Mouse (Mus musculus): ENCODE results near the gene Phlda3. TPM values are rescaled to one million over a fixed set of nuclear protein-coding genes. Genes with fewer than 3 reads are reported as not detected.

Gene Phlda3
- polyA plus RNA-seq, 1 experiment: 62.1 TPM

DNA sequence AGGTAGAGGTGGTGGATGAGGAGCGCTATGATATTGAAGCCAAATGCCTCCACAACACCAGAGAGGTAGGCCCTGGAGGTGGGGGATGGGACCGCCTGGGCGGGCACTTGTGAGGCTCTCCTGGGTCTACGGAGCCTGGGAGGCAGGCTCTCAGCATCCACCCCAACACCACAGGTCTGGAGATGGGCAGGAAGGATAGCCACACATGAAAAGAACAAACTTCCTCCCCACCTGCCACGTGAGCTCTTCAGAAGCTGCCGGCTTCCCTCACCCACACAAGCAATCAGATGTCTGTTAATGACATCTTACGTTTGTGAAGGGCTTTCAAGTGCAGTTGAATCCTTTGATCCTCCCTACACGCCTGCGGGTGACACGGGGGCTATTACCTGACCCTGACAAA, 41.6 kb downstream of the Phlda3 start:
- 10% methylated on average over 10 of the region's 10 CpGs for WGBS
- Histone ChIP-seq H3K4me1 (replicated peaks; ENCODE audit: control insufficient read depth, insufficient read depth, low read length) (peaks cover 35% of the 10 kb centered on the region), H3K27ac (ENCODE audit: control insufficient read depth, insufficient read depth, low read length) (no peak overlapping the region), H3K36me3 (ENCODE audit: control insufficient read depth, insufficient read depth, low read length) (no peaks in the 10 kb centered on the region), H3K4me3 (ENCODE audit: control insufficient read depth, insufficient read depth, low read length) (no peak overlapping the region), H3K27me3 (ENCODE audit: control insufficient read depth, insufficient read depth, low read length) (no peaks in the 10 kb centered on the region)
- no peak for TF ChIP-seq CTCF (IDR thresholded peaks at IDR 0.05; ENCODE audit: borderline replicate concordance, control insufficient read depth, extremely low read depth, insufficient read depth, low read length, poor library complexity)
- no peak for TF ChIP-seq POLR2A (IDR thresholded peaks at IDR 0.05; ENCODE audit: control insufficient read depth, extremely low read depth, insufficient read depth, low read length, poor library complexity)
- DNase-seq: peak; percentile 48

- no peak overlapping the region for H3K27ac ChIP-seq (ENCODE audit: control insufficient read depth, insufficient read depth, low read length)
- peaks cover 55% of the 10 kb centered on the region for H3K4me1 ChIP-seq (replicated peaks; ENCODE audit: control insufficient read depth, insufficient read depth, low read length)
- no peak for DNase-seq
- H3K4me3 ChIP-seq (ENCODE audit: control insufficient read depth, insufficient read depth, low read length): no peak overlapping the region
- H3K36me3 ChIP-seq (ENCODE audit: control insufficient read depth, insufficient read depth, low read length): no peaks in the 10 kb centered on the region
- 92% methylated on average over 2 of the region's 2 CpGs for WGBS
- TF ChIP-seq POLR2A (IDR thresholded peaks at IDR 0.05; ENCODE audit: control insufficient read depth, extremely low read depth, insufficient read depth, low read length, poor library complexity) (no peak), CTCF (IDR thresholded peaks at IDR 0.05; ENCODE audit: borderline replicate concordance, control insufficient read depth, extremely low read depth, insufficient read depth, low read length, poor library complexity) (no peak)
- no peaks in the 10 kb centered on the region for H3K27me3 ChIP-seq (ENCODE audit: control insufficient read depth, insufficient read depth, low read length)
Observed at GRCm38 (mm10) chr1:135810180-135810579, 44.3 kb downstream of the Phlda3 start.

- Histone ChIP-seq H3K4me1 (replicated peaks; ENCODE audit: control insufficient read depth, insufficient read depth, low read length) (peaks cover 51% of the 10 kb centered on the region), H3K27ac (ENCODE audit: control insufficient read depth, insufficient read depth, low read length) (no peak overlapping the region), H3K27me3 (ENCODE audit: control insufficient read depth, insufficient read depth, low read length) (no peaks in the 10 kb centered on the region), H3K4me3 (ENCODE audit: control insufficient read depth, insufficient read depth, low read length) (no peak overlapping the region), H3K36me3 (ENCODE audit: control insufficient read depth, insufficient read depth, low read length) (no peaks in the 10 kb centered on the region)
- TF ChIP-seq POLR2A (IDR thresholded peaks at IDR 0.05; ENCODE audit: control insufficient read depth, extremely low read depth, insufficient read depth, low read length, poor library complexity): no peak
- peak; percentile 96 for TF ChIP-seq CTCF (IDR thresholded peaks at IDR 0.05; ENCODE audit: borderline replicate concordance, control insufficient read depth, extremely low read depth, insufficient read depth, low read length, poor library complexity)
- 39% methylated on average over 7 of the region's 7 CpGs for WGBS
- DNase-seq: peak; percentile 90
Observed at GRCm38 (mm10) chr1:135811016-135811646, 45.2 kb downstream of the Phlda3 start.

- peaks cover 52% of the 10 kb centered on the region for H3K4me1 ChIP-seq (replicated peaks; ENCODE audit: control insufficient read depth, insufficient read depth, low read length)
- no peak for DNase-seq
- no peak for TF ChIP-seq POLR2A (IDR thresholded peaks at IDR 0.05; ENCODE audit: control insufficient read depth, extremely low read depth, insufficient read depth, low read length, poor library complexity)
- no peak for TF ChIP-seq CTCF (IDR thresholded peaks at IDR 0.05; ENCODE audit: borderline replicate concordance, control insufficient read depth, extremely low read depth, insufficient read depth, low read length, poor library complexity)
- H3K4me3 ChIP-seq (ENCODE audit: control insufficient read depth, insufficient read depth, low read length): no peak overlapping the region
- 73% methylated on average over 3 of the region's 3 CpGs for WGBS
- H3K27me3 ChIP-seq (ENCODE audit: control insufficient read depth, insufficient read depth, low read length): no peaks in the 10 kb centered on the region
- H3K36me3 ChIP-seq (ENCODE audit: control insufficient read depth, insufficient read depth, low read length): no peaks in the 10 kb centered on the region
- no peak overlapping the region for H3K27ac ChIP-seq (ENCODE audit: control insufficient read depth, insufficient read depth, low read length)
Observed at GRCm38 (mm10) chr1:135812205-135812604, 46.3 kb downstream of the Phlda3 start.

GRCm38 (mm10) chr1:135812618-135813017, 46.7 kb downstream of the Phlda3 start:
- H3K36me3 ChIP-seq (ENCODE audit: control insufficient read depth, insufficient read depth, low read length): no peaks in the 10 kb centered on the region
- no peaks in the 10 kb centered on the region for H3K27me3 ChIP-seq (ENCODE audit: control insufficient read depth, insufficient read depth, low read length)
- no peak for DNase-seq
- TF ChIP-seq POLR2A (IDR thresholded peaks at IDR 0.05; ENCODE audit: control insufficient read depth, extremely low read depth, insufficient read depth, low read length, poor library complexity) (no peak), CTCF (IDR thresholded peaks at IDR 0.05; ENCODE audit: borderline replicate concordance, control insufficient read depth, extremely low read depth, insufficient read depth, low read length, poor library complexity) (no peak)
- peaks cover 52% of the 10 kb centered on the region for H3K4me1 ChIP-seq (replicated peaks; ENCODE audit: control insufficient read depth, insufficient read depth, low read length)
- no peak overlapping the region for H3K4me3 ChIP-seq (ENCODE audit: control insufficient read depth, insufficient read depth, low read length)
- 67% methylated on average over 2 of the region's 2 CpGs for WGBS
- H3K27ac ChIP-seq (ENCODE audit: control insufficient read depth, insufficient read depth, low read length): no peak overlapping the region

DNA sequence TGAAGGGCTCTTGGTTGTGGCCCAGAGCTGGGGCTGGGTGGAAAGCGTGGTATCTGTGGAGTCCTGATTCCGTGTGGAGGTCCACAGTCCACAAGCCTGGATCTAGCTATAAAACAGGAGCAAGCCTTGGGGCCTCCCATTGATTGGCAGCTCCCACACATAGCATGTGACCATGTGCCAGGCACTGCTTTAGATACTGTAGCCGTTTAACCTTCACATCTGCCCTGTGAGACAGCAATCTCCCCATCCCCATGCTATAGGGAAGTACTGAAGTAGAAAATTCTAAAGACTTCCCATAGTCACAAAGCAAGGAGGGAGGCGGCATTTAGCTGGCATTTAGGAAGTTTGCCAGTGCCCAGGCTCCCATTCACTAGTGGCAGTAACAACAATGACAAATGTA, 47.2 kb downstream of the Phlda3 start:
- Histone ChIP-seq H3K4me1 (replicated peaks; ENCODE audit: control insufficient read depth, insufficient read depth, low read length) (peaks cover 52% of the 10 kb centered on the region), H3K27me3 (ENCODE audit: control insufficient read depth, insufficient read depth, low read length) (no peaks in the 10 kb centered on the region), H3K4me3 (ENCODE audit: control insufficient read depth, insufficient read depth, low read length) (no peak overlapping the region), H3K27ac (ENCODE audit: control insufficient read depth, insufficient read depth, low read length) (no peak overlapping the region), H3K36me3 (ENCODE audit: control insufficient read depth, insufficient read depth, low read length) (no peaks in the 10 kb centered on the region)
- DNase-seq: no peak
- WGBS: 67% methylated on average over 4 of the region's 4 CpGs
- TF ChIP-seq POLR2A (IDR thresholded peaks at IDR 0.05; ENCODE audit: control insufficient read depth, extremely low read depth, insufficient read depth, low read length, poor library complexity): no peak
- no peak for TF ChIP-seq CTCF (IDR thresholded peaks at IDR 0.05; ENCODE audit: borderline replicate concordance, control insufficient read depth, extremely low read depth, insufficient read depth, low read length, poor library complexity)
